Mouse (Mus musculus) midbrain, embryonic 11.5 days (tissue): ENCODE results near the gene Cbln4. TPM values are rescaled to one million over a fixed set of nuclear protein-coding genes. Genes with fewer than 3 reads are reported as not detected.

Experiments used
- ATAC-seq: fragments of 200-750 bp; cut with Nextera tagmentation; 2 replicates; pipeline ENCODE4 v1.8.0; 2017; ENCODE audit warnings: moderate TSS enrichment, moderate library complexity; ENCODE audit not compliant: low FRiP score
- DNase-seq: peaks from one replicate; pipeline ENCODE4 v3.0.0; 2015; ENCODE audit warnings: low spot score; ENCODE audit errors: missing footprints
- H3K27ac ChIP-seq: fragments of 300-500 bp; sonication (generic); 2 replicates; pipeline ENCODE4 v1.5.1; 2014; ENCODE audit warnings: low read depth, low read length
- H3K27me3 ChIP-seq: fragments of 300-500 bp; sonication (generic); 2 replicates; pipeline ENCODE4 v1.6.1; 2014; ENCODE audit warnings: mild to moderate bottlenecking, low read length, moderate library complexity, mixed read lengths; ENCODE audit not compliant: control insufficient read depth, insufficient read depth
- H3K36me3 ChIP-seq: fragments of 300-500 bp; sonication (generic); 2 replicates; pipeline ENCODE4 v1.6.1; 2014; ENCODE audit warnings: mild to moderate bottlenecking, low read length, moderate library complexity, mixed read lengths; ENCODE audit not compliant: control insufficient read depth, insufficient read depth
- H3K4me1 ChIP-seq: fragments of 300-500 bp; sonication (generic); 2 replicates; pipeline ENCODE4 v1.6.1; 2014; ENCODE audit warnings: low read length; ENCODE audit not compliant: control insufficient read depth, insufficient read depth
- H3K4me2 ChIP-seq: fragments of 300-500 bp; sonication (generic); 2 replicates; pipeline ENCODE4 v1.6.1; 2014; ENCODE audit warnings: mild to moderate bottlenecking, moderate library complexity
- H3K4me3 ChIP-seq: fragments of 300-500 bp; sonication (generic); 2 replicates; pipeline ENCODE4 v1.5.1; 2014; ENCODE audit warnings: low read depth, low read length
- H3K9ac ChIP-seq: fragments of 300-500 bp; sonication (generic); 2 replicates; pipeline ENCODE4 v1.6.1; 2014; ENCODE audit warnings: low read length
- H3K9me3 ChIP-seq: fragments of 300-500 bp; sonication (generic); 2 replicates; pipeline ENCODE4 v1.6.1; 2016; ENCODE audit warnings: low read length; ENCODE audit not compliant: control insufficient read depth
- WGBS: fragments of 180-500 bp; shearing (Covaris S2); extraction: QIAGEN DNeasy Blood & Tissue Kit; methylation state at CpG from one replicate; pipeline ENCODE4 v1.1.7; 2014; 5-methylcytosine and 5-hydroxymethylcytosine counted together
- polyA plus RNA-seq: library from polyadenylated mRNA; unstranded; fragments of >200 nt; fragmentation: Nextera tagmentation; extraction: Ambion mirVana; gene quantifications from 2 replicates; pipeline ENCODE4 v1.2.1, GENCODE M21; 2014

Cbln4 gene
- polyA plus RNA-seq, 1 experiment from 2014 or later: 1.2 TPM

DNA sequence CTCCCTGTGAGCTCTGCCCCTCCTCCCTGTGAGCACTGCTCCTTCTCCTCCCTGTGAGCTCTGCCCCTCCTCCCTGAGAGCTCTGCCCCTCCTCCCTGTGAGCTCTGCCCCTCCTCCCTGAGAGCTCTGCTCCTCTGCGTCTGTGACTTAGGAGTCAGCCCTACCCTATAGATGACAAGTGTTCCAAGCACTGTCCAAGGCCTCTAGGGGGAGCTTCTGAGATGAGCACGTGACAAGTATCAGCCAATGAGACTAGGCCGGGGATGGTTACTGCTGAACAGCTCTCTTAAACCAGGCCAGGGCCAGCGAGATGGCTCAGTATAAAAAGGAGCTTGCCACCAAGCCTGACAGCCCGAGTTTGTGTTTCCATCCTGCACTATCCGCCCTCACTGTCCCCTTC lies 48.4 kb downstream of the Cbln4 start:
- WGBS: 70% methylated on average over 6 of the region's 6 CpGs

DNA sequence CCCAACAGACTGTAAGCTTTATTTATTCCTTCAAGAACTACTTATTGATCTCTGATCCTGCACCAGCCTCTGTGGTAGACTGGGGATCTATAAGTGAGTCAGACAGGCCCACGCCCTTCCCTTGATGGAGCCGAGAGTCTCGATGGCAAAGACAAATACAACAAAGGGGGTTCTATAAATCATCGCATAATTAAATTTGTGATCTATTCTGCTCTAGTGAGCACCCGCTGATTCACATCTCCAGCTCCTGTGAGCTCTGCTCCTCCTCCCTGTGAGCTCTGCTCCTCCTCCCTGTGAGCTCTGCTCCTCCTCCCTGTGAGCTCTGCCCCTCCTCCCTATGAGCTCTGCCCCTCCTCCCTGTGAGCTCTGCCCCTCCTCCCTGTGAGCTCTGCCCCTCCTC lies 49.0 kb downstream of the Cbln4 start:
- H3K27ac ChIP-seq: no peak overlapping the region
- ATAC-seq: no peak

More for the DNA sequence above, 48.4 kb downstream of the Cbln4 start:
- Histone ChIP-seq H3K4me3 (no peak overlapping the region), H3K9ac (no peak overlapping the region), H3K9me3 (no peaks in the 10 kb centered on the region), H3K36me3 (no peaks in the 10 kb centered on the region), H3K27me3 (no peaks in the 10 kb centered on the region), H3K4me2 (no peak overlapping the region), H3K27ac (no peak overlapping the region), H3K4me1 (no peaks in the 10 kb centered on the region)
- ATAC-seq (no peak), DNase-seq (peak; percentile 74)

DNA sequence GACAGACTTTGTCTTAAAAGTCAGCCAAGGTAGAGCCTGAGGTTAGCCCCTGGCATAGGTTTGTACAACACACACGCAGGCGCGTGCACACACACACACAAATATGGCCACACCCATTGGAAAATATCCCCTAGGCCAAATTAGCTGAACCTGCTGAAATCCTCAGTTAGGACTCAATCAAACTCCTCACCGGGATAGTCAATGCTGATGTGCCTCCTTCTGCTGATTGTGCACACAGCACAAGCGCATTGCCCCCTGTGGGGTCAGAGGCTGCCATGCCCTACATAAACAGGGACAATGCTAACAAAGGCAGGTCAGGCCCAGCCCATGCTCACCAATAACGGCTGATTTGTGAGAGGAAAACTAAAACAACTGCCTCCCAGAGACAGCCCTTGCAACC lies 56.6 kb downstream of the Cbln4 start:
- whole genome bisulfite sequencing: 15% methylated on average over 6 of the region's 6 CpGs
- DNase-seq: peak; percentile 85
- Histone ChIP-seq H3K4me3 (no peak overlapping the region), H3K27ac (peak overlapping the region; percentile 3; the same call in 1 of the 2 replicates), H3K27me3 (no peaks in the 10 kb centered on the region), H3K4me1 (peaks cover 9% of the 10 kb centered on the region), H3K9ac (no peak overlapping the region), H3K9me3 (no peaks in the 10 kb centered on the region), H3K36me3 (no peaks in the 10 kb centered on the region), H3K4me2 (no peak overlapping the region)
- ATAC-seq: peak; percentile 61

More for the DNA sequence above, 49.0 kb downstream of the Cbln4 start:
- Histone ChIP-seq H3K9ac (no peak overlapping the region), H3K4me1 (no peaks in the 10 kb centered on the region), H3K4me2 (no peak overlapping the region), H3K36me3 (no peaks in the 10 kb centered on the region), H3K4me3 (no peak overlapping the region), H3K9me3 (no peaks in the 10 kb centered on the region), H3K27me3 (no peaks in the 10 kb centered on the region)
- WGBS: 80% methylated on average over 5 of the region's 5 CpGs
- DNase-seq: peak; percentile 73

Other genes with a start within 250 kb of the Cbln4 start
- 0.06 TPM in 1 of 2 replicates, not detected in the other for gene Mc3r, start 205.0 kb upstream of the Cbln4 start, polyA plus RNA-seq